Mouse (Mus musculus) gastrocnemius, adult 2 months (tissue): ENCODE measurements around the gene Ssbp3. TPM values are rescaled to one million over a fixed set of nuclear protein-coding genes. Genes with fewer than 3 reads are reported as not detected.

Source experiments
- DNase-seq: peaks from one replicate; pipeline ENCODE4 v3.0.0; 2022
- H3K27ac ChIP-seq: fragments of 200-600 bp; 2 replicates; pipeline ENCODE4 v1.8.1; 2022; ENCODE audit warnings: mild to moderate bottlenecking
- H3K4me3 ChIP-seq: fragments of 200-600 bp; 2 replicates; pipeline ENCODE4 v1.8.1; 2022; ENCODE audit warnings: mild to moderate bottlenecking, moderate library complexity
- CTCF ChIP-seq: fragments of 200-600 bp; IDR thresholded peaks from 2 replicates; pipeline ENCODE4 v1.8.1; 2022; ENCODE audit warnings: antibody characterized with exemption, mild to moderate bottlenecking, moderate library complexity
- intact Hi-C: fragments of 180-260 bp; cut with DNase I; formaldehyde crosslinking; loops from one replicate; pipeline ENCODE4 v1.15.1; 2025
- total RNA-seq, 2 experiments: library from RNA; stranded (reverse); gene quantifications; 2 replicates each; pipeline ENCODE4 v1.2.3; 2021

Gene Ssbp3
- total RNA-seq, 2 experiments from 2014 or later, result 23.7 to 30.0 TPM

DNA sequence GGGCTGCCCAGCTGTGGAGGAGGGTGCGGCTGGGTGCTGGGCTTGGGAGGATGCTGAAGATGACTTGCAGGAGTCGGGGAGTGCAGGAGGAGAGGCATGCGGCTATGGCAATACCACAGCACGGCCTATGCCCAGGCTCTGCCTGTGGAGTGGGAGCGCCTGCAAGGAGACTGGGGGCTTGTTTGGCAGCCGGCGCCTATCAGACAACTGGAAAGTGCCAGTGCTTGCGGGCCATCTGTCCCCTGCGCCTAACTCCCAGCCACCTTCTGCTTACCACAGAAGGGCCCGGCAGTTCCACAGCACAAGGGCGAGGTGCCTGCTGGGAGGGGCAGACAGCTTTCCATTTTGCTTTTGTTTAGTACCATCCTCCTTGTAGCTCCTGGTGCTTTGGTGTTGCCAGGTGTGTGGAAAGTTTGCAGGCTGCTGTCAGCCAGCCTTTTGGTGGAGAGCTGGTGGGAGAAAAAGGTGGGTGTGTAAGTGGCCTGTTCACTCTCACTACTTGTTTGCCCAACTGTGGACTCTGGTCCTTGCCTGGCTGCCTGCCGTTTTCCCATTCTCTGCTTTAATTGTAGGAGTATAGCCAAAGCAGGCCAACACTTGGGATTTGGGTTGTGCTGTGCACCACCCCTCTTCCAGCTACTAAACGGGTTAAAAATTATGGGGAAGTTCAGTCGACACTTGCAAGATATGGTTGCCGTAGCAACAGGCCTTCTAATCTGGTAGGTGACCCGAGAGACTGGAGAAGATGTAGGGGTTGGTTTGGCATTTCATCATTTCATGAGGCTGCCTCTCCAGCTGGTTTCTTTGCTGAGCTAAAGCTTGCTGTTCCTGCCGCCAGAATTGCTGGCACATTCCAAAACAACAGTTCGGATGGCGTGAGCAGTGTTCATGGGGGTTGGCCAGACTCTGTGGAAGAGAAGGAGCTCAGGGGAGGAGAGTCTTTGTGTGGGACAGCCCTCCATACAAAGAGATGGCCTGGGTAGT is 45.5 kb downstream of the Ssbp3 start:
- no peak overlapping the region for H3K27ac ChIP-seq

DNA sequence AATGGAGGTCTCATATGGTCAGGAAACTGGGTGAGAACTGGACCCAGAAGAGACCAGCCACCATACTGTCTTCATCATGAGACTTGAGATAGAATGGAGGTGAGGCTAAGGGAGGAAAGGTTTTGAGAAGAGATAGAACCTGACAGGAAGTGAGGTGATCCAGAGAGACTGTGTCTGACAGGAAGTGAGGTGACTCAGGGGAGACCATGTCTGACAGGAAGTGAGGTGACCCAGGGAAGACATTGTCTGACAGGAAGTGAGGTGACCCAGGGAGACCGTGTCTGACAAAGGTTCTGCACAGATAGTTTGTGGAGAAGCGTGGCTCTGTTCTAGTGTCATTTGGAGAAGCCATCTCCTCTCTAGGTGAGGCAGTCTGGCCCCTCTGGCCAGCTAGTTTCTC is 47.6 kb downstream of the Ssbp3 start:
- no peak for TF ChIP-seq CTCF
- intact Hi-C loops, result loop anchor here (5.0 kb wide), 1 partner anchor 36 kb away; no protein-coding TSS in a partner anchor

More for the DNA sequence above, 45.5 kb downstream of the Ssbp3 start:
- peak; percentile 46 for DNase-seq
- no peak for TF ChIP-seq CTCF
- H3K4me3 ChIP-seq, result no peak overlapping the region
- intact Hi-C loops, result loop anchor here (5.0 kb wide), 1 partner anchor 34 kb away; no protein-coding TSS in a partner anchor

DNA sequence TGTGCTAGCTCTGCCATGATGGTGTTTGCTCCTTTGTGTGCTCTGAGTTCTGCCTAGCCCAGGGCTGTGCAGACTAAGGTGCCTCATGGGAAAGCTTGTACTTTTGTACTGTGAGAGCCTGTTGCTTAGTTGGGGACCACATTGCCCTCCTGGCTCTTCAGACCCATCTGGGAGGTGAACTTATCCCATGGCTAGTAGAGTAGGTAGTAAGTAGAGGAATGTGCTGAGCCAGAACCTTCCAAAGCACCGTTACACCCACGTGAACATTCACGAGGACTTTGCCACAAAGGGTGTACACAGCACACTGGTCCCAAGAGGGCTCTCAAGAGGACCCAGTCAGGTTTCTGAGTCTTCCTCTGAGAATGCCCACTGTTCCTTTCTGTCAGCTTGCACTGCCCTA is 48.1 kb downstream of the Ssbp3 start:
- DNase-seq, result no peak
- intact Hi-C loops, result loop anchor here (5.0 kb wide), 1 partner anchor 36 kb away; no protein-coding TSS in a partner anchor
- TF ChIP-seq CTCF, result no peak
- peak overlapping the region; percentile 21; the same call in 1 of the 2 replicates for H3K27ac ChIP-seq
- no peak overlapping the region for H3K4me3 ChIP-seq

More for the DNA sequence above, 47.6 kb downstream of the Ssbp3 start:
- Histone ChIP-seq H3K4me3 (no peak overlapping the region), H3K27ac (0 out of 2 replicates have a peak overlapping the region, but pooled peaks have one; percentile 21)
- no peak for DNase-seq

DNA sequence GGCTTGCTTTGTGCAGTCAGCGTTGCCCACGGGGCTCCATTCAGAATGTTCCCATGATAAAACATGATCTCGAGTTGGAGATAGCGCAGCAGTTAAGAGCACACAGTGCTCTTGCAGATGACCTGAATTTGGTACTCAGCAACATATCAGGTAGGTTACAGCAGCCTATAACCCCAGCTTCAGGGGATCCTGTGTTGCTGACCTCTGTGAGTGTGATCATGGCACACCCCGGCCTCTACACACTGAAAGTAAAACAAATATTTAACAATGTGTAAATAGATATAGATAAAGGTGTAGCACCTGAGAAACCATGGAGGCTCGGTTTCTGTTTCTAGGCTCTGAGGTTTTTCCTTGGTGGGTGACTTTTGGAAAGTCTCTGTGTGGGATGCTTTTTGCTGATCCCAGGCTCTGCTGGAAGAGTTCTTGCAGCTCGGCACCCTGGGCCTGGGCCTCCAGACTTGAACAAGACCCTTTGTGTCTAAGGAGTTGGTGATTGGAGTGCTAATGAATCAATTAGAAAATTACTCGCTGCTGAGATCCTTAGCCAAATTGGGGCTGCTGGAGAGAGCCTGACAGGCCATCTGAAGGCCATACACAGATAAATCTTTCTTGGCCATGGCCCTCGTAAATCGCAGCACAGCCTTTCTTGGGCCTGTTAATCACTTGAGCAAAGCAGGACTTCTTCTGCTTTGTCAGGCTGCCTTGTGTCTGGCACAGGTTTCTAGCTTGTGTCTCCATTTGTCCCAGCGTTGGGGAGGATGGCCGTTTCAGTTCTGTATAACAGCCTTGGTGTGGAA is 49.2 kb downstream of the Ssbp3 start:
- intact Hi-C loops, result loop anchor here (5.0 kb wide), 1 partner anchor 37 kb away; no protein-coding TSS in a partner anchor
- no peak for DNase-seq
- Histone ChIP-seq H3K27ac (peak overlapping the region; percentile 21), H3K4me3 (no peak overlapping the region)
- no peak for TF ChIP-seq CTCF

DNA sequence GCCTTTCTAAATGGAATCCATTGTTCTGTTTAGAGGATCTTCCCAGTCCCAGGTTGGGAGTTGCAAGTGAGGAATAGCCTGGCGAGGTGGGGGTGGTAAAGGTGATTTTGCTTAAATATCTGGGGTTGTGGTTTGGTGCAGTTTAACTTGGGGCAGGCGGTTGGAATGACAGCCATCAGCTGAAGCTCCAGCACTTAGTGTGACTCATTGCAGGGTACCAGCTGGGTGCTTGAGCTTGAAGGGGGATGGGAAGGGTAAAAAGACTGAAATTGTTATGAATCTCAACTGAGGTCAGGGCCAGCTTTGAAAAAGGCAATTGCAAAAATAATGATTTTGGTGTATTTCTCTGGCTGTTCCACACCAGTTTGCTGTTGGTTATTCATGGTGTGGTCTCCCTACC is 50.0 kb downstream of the Ssbp3 start:
- no peak overlapping the region for H3K27ac ChIP-seq
- no peak for TF ChIP-seq CTCF
- DNase-seq, result no peak
- H3K4me3 ChIP-seq, result no peak overlapping the region
- intact Hi-C loops, result no loop called here

DNA sequence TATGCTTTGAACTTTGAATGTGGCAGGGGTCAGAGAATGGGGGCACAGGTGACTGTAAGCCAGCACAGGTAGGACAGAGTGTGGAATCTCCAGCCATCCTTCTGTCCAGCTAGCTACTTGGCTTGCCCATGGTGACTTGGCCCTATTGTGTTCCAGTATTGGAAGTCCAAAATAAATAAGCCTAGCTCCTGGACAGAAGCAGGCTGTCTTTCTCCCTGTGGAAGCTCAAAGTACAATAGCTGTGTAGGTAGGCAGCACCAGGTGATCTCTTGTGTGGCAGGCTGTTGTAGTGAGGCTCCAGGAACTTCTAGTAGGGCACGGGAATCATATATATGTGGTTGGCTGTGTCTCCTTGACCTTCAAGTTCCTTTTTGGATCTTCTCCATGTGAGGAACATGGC is 50.8 kb downstream of the Ssbp3 start:
- TF ChIP-seq CTCF, result no peak
- Histone ChIP-seq H3K27ac (no peak overlapping the region), H3K4me3 (no peak overlapping the region)
- no peak for DNase-seq
- intact Hi-C loops, result no loop called here

DNA sequence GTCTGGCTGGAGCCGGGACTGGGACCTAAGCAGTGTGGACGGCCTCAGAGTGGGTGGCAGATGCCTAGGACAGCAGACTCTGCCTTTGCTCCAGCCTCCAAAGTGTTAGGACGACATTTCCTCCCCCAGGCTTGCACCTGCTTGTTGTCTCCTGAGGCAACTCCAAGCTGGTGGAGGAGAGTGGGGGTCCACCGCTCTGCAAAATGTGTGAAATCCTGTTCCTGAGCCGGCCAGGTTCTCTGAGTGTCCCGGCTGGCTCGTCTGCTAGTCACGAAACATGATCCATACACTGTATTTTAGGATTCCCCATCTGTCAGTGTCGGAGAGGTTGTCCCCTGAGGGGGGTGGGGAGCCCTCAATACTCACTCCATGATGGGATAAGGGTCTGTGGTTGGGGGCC is 53.9 kb downstream of the Ssbp3 start:
- DNase-seq, result peak; percentile 40
- H3K27ac ChIP-seq, result peak overlapping the region; percentile 63
- intact Hi-C loops, result no loop called here
- H3K4me3 ChIP-seq, result peak overlapping the region; percentile 49
- TF ChIP-seq CTCF, result no peak

DNA sequence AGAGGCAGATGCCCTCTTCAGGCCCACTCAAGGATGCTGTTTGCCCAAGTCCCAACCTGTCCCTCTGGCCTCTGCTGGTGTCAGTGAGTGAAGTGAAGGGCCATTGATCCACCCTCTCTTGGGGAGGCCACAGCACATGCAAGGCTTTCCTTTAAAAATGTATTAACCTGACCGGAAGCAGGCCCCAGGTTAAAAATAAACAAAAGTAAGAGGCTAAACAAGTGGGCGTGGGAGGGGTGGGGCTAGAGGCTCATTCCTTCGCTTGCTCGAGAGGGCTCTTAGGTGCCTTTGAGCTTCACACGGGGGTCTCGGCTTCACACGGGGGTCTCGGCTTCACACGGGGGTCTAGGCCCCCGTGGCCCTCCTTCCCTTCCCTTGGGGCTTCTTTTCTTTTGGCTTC is 54.5 kb downstream of the Ssbp3 start:
- no peak for DNase-seq
- no peak overlapping the region for H3K4me3 ChIP-seq
- intact Hi-C loops, result no loop called here
- no peak for TF ChIP-seq CTCF
- peak overlapping the region; percentile 63 for H3K27ac ChIP-seq

DNA sequence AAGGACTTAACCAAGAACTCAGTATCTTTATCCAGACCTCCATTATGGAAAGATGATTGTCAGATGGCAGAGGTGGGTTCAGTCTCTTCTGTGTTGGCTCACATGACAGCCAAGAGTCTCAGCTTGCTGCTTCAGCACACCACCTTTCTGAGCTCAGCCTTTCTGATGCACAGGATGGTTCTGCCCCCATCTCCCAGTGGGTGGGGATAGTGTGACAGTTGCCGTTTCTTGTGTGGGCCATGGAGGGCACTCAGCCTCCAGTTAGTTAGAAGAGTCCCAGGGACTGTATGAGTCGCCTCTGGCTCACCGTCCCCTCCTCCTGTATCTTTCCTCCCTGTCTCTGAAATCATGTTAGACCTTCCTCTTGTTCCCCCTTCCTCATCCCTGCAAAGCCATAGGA is 55.9 kb downstream of the Ssbp3 start:
- Histone ChIP-seq H3K4me3 (no peak overlapping the region), H3K27ac (peak overlapping the region; percentile 4; the same call in 1 of the 2 replicates)
- TF ChIP-seq CTCF, result no peak
- no peak for DNase-seq
- intact Hi-C loops, result no loop called here

DNA sequence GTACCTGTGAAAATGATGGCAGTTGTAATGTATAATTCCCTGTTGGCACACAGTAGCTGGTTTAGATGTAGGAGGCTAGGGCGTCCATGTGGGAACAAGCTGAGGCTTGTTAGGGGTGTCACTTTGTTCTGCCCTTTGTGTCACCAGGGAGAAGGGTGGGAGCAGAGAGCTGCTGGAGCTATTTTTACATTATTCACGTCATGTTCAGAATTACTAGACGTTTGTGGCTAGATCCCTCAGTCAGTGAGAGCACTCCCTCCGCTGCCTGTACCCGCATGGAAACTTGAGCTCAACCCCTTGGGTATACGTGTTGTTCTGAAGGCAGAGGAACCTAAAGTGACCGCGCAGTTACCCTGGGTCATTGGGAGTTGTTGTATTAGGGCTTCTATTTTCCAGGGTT is 58.4 kb downstream of the Ssbp3 start:
- Histone ChIP-seq H3K27ac (peak overlapping the region; percentile 51), H3K4me3 (no peak overlapping the region)
- TF ChIP-seq CTCF, result no peak
- DNase-seq, result peak; percentile 44
- intact Hi-C loops, result no loop called here

DNA sequence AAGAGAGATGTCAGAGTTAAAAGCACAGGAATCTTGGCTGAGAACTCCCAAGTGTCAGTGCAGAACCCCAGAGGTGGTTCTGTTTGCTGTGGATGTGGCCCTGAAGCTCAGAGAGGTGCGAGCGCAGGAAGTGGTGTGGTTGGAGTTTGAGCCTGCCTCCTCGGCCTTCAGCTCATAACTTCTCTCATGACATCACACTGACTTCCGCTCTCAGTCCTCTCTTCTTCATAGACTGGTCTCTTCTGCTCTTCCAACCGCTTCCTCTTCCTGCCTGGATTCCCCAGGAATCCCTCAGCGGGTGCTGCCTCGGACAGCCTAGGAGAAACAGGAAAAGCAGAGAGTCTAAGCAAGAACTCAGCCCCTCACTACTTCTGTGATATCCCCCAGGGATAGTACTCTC is 60.3 kb downstream of the Ssbp3 start:
- intact Hi-C loops, result no loop called here
- peak overlapping the region; percentile 35 for H3K27ac ChIP-seq

DNA sequence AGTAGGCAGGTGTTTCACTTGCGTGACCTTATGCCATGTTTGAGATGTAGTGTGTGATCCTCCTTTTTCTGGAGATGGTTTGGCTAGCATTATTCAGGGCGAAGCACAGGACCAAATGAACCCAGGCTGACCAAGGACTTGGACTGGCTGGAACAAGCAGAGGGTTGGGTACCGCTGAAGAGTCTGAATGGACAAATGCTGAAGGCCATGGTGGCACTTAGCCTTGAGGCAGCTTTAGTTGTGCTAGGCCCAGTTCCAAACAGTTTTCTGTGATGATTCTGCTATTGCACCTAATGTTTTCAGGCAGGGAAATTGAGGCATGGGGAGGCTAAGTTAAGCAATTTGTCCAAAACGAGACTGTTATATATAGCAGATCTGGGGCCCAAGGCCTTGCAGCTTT is 61.6 kb downstream of the Ssbp3 start:
- no peak for DNase-seq
- intact Hi-C loops, result no loop called here
- H3K4me3 ChIP-seq, result no peak overlapping the region
- TF ChIP-seq CTCF, result no peak
- no peak overlapping the region for H3K27ac ChIP-seq

More for the DNA sequence above, 60.3 kb downstream of the Ssbp3 start:
- DNase-seq, result no peak
- H3K4me3 ChIP-seq, result no peak overlapping the region
- no peak for TF ChIP-seq CTCF
